Mouse (Mus musculus) heart, embryonic 12.5 days (tissue): ENCODE data around the gene Usp16. TPM values are rescaled to one million over a fixed set of nuclear protein-coding genes. Genes with fewer than 3 reads are reported as not detected.
"Not testable (repeated sequence)": the region's sequence is repeated elsewhere in the genome, so short reads cannot be mapped to it uniquely, and the experiment has no call there.

Source experiments
- ATAC-seq: fragments of 200-750 bp; cut with Nextera tagmentation; 2 replicates; pipeline ENCODE4 v1.8.0; 2017; ENCODE audit warnings: moderate TSS enrichment, moderate library complexity; ENCODE audit not compliant: insufficient number of reproducible peaks, low FRiP score
- H3K27ac ChIP-seq: fragments of 300-500 bp; sonication (generic); 2 replicates; pipeline ENCODE4 v1.5.1; 2016; ENCODE audit warnings: mild to moderate bottlenecking, moderate library complexity; ENCODE audit not compliant: poor library complexity, severe bottlenecking
- H3K27me3 ChIP-seq: fragments of 300-500 bp; sonication (generic); replicated peaks from 2 replicates; pipeline ENCODE4 v1.6.1; 2016; ENCODE audit warnings: mild to moderate bottlenecking, moderate library complexity
- H3K36me3 ChIP-seq: fragments of 300-500 bp; sonication (generic); 2 replicates; pipeline ENCODE4 v1.6.1; 2016; ENCODE audit warnings: mild to moderate bottlenecking, moderate library complexity
- H3K4me1 ChIP-seq: fragments of 300-500 bp; sonication (generic); replicated peaks from 2 replicates; pipeline ENCODE4 v1.6.1; 2016; ENCODE audit warnings: mild to moderate bottlenecking
- H3K4me2 ChIP-seq: fragments of 300-500 bp; sonication (generic); 2 replicates; pipeline ENCODE4 v1.6.1; 2016; ENCODE audit warnings: mild to moderate bottlenecking, moderate library complexity
- H3K4me3 ChIP-seq: fragments of 300-500 bp; sonication (generic); 2 replicates; pipeline ENCODE4 v1.5.1; 2016; ENCODE audit warnings: mild to moderate bottlenecking
- H3K9ac ChIP-seq: fragments of 300-500 bp; sonication (generic); 2 replicates; pipeline ENCODE4 v1.6.1; 2016; ENCODE audit warnings: mild to moderate bottlenecking, moderate library complexity
- H3K9me3 ChIP-seq: fragments of 300-500 bp; sonication (generic); replicated peaks from 2 replicates; pipeline ENCODE4 v1.6.1; 2016; ENCODE audit warnings: mild to moderate bottlenecking, moderate library complexity
- WGBS: fragments of 180-500 bp; shearing (Covaris S2); methylation state at CpG from one replicate; pipeline ENCODE4 v1.1.7; 2016; 5-methylcytosine and 5-hydroxymethylcytosine counted together
- polyA plus RNA-seq: library from polyadenylated mRNA; unstranded; fragments of >200 nt; fragmentation: Nextera tagmentation; extraction: Ambion mirVana; gene quantifications from 2 replicates; pipeline ENCODE4 v1.2.1, GENCODE M21; 2016

The Usp16 gene
- polyA plus RNA-seq, 1 experiment from 2014 or later, result 37.0 TPM

DNA sequence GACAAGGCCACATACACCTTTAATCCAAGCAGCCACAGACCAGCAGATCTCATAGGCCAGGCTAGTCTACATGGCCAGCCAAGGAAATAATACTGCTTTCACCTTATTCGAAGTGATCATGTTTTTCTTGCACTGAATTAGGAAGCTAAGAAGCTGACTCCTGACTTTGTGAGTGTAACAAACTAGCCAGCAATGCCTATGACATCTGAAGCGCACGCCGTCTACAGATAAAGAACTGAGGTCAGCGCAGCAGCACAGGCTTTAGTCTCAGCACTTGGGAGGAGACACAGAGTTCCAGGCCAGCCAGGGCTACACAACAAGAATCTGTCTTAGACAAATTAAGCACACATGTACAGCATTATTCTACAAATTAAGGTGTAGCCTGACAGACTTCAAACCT is 32.2 kb downstream of the Usp16 start:
- 93% methylated on average over 5 of the region's 5 CpGs for WGBS
- no peaks in the 10 kb centered on the region for H3K27me3 ChIP-seq
- no peak for ATAC-seq
- no peaks in the 10 kb centered on the region for H3K4me1 ChIP-seq
- no peak overlapping the region for H3K4me2 ChIP-seq
- H3K27ac ChIP-seq, result no peak overlapping the region
- H3K4me3 ChIP-seq, result no peak overlapping the region
- peaks cover 90% of the 10 kb centered on the region for H3K36me3 ChIP-seq
- H3K9me3 ChIP-seq, result no peaks in the 10 kb centered on the region
- H3K9ac ChIP-seq, result no peak overlapping the region

DNA sequence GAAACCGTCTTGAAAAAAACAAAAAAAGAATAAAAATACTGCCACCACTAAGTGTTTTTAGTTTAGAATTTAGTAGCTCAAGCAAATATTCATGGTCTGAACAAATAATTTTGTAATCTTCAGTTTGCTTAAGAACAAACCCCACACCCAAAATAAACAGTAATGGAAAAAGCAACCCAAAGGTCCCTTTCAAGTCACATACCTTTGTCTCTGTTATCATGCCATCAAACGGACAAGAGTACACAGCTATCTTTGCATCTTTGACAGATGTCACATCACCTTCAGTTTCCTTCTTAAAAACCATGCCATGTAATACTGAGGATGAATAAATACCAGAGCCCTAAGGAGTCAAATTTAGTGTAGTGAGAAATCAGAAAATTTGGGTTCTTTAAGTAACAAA is 34.1 kb downstream of the Usp16 start:
- H3K27me3 ChIP-seq, result no peaks in the 10 kb centered on the region
- no peaks in the 10 kb centered on the region for H3K9me3 ChIP-seq
- no peaks in the 10 kb centered on the region for H3K4me1 ChIP-seq
- H3K9ac ChIP-seq, result no peak overlapping the region
- H3K27ac ChIP-seq, result no peak overlapping the region
- ATAC-seq, result no peak
- no peak overlapping the region for H3K4me2 ChIP-seq
- H3K4me3 ChIP-seq, result no peak overlapping the region
- WGBS, result 71% methylated on average over 2 of the region's 2 CpGs
- peaks cover 92% of the 10 kb centered on the region for H3K36me3 ChIP-seq

DNA sequence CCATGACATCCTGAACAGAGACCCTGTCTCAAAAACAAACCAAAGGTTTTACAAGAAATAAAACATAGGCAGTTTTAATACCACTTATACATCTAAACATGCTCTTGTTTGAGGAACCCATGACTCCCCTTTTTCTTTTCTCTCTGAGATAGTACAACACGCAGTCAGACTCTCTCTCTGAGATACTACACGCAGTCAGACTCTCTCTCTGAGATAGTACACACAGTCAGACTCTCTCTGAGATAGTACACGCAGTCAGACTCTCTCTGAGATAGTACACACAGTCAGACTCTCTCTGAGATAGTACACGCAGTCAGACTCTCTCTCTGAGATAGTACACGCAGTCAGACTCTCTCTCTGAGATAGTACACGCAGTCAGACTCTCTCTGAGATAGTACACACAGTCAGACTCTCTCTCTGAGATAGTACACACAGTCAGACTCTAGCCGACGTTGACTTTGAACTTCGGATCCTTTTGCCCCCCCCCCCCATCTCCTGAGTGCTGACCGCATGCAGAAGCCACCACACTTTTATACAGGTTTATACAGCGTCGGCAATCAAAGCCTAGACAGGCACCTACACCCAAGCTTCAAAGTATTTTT is 37.8 kb downstream of the Usp16 start:
- not testable (repeated sequence) for H3K4me3 ChIP-seq, H3K27me3 ChIP-seq, H3K4me2 ChIP-seq, H3K9ac ChIP-seq, H3K9me3 ChIP-seq, H3K27ac ChIP-seq, ATAC-seq
- Histone ChIP-seq H3K36me3 (peaks cover 67% of the 10 kb centered on the region), H3K4me1 (peaks cover 15% of the 10 kb centered on the region)
- WGBS, result 93% methylated on average over 12 of the region's 12 CpGs

DNA sequence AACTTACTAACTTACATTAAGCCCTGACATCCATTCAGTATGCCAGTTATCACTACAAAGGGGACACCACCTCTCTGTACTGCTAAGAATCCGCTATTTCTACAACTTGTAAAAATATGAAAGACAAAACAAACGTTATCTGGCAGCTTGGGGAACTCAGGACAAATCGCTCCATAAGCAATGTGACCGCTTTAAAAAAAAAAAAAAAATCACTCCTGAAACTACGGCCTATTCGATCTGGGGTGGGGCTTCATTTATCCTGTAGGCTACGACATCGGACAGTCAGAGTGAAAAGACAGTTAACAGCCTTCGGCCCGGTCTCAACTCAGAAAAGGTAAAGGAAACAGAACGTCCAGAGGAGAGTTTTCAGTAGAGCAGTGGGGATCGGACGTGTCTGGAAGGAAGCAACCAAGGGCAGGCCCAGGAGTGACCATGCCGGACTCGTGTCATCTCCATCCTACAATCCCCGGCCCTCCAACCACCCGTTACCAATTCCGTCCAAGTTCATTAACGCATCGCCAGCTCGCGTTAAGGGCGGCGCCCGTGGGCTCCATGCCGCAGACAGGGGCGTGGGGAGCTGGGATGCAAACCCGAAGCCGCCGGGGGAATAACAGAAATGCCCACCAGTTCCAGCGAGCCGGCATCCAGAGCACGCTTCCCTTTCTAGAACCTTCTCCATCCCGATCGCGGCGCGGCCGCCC is 40.6 kb downstream of the Usp16 start:
- ATAC-seq, result peak; percentile 36
- H3K27me3 ChIP-seq, result no peaks in the 10 kb centered on the region
- no peaks in the 10 kb centered on the region for H3K9me3 ChIP-seq

DNA sequence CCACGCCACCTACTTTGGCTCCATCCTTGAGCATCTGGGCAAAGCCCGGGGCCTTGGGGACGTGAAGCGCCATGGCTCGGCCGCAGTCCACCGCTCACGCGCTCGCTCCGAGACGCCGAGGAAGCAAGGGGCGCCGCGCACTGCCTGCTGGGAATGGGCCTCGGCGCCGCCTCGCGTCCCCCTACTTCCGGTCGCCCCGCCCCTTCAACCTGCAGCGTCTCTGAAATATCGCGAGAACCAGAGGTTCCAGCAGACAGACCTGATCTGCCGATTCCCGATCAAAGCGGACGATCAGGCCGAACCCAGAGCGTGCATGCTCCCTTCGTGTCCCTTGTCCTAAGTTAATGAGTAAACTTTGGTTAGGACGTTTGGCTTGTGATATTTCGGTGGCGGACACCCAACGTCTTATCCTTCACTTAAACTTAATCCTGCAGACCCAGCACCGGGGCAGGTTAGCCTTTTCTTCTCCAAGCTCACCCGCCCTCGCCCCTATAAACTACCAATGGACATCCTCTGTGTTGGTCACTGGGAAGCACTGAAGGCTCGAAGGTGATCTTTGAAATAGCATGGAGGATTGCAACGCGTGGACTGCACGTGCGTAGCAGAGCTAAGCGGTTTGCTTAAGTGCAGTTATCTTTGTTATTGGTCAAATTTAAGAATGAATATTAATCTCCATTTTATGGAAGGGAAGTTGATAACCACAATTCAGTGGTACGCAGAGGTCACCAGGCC is 41.4 kb downstream of the Usp16 start, which contains the start of gene Cct8:
Gene Cct8, minus strand, starts transcription at position 158 of the 732 bp plus-strand sequence.
- ATAC-seq, result peak; percentile 96
- H3K27ac ChIP-seq, result peak within 1 kb of the TSS; percentile 78
- H3K4me3 ChIP-seq, result peak within 1 kb of the TSS; percentile 75
- no peaks in the 10 kb centered on the region for H3K27me3 ChIP-seq
- under 1% methylated on average over 48 of the region's 48 CpGs for WGBS
- H3K9ac ChIP-seq, result peak within 1 kb of the TSS; percentile 93
- peaks cover 33% of the 10 kb centered on the region for H3K36me3 ChIP-seq
- no peaks in the 10 kb centered on the region for H3K9me3 ChIP-seq
- peaks cover 21% of the 10 kb centered on the region for H3K4me1 ChIP-seq
- H3K4me2 ChIP-seq, result peak within 1 kb of the TSS; percentile 72

More for the DNA sequence above, 40.6 kb downstream of the Usp16 start:
- WGBS, result under 1% methylated on average over 39 of the region's 39 CpGs
- H3K9ac ChIP-seq, result peak overlapping the region; percentile 93
- H3K4me1 ChIP-seq, result peaks cover 18% of the 10 kb centered on the region
- H3K36me3 ChIP-seq, result peaks cover 40% of the 10 kb centered on the region
- peak overlapping the region; percentile 75 for H3K4me3 ChIP-seq
- peak overlapping the region; percentile 72 for H3K4me2 ChIP-seq
- peak overlapping the region; percentile 67 for H3K27ac ChIP-seq

DNA sequence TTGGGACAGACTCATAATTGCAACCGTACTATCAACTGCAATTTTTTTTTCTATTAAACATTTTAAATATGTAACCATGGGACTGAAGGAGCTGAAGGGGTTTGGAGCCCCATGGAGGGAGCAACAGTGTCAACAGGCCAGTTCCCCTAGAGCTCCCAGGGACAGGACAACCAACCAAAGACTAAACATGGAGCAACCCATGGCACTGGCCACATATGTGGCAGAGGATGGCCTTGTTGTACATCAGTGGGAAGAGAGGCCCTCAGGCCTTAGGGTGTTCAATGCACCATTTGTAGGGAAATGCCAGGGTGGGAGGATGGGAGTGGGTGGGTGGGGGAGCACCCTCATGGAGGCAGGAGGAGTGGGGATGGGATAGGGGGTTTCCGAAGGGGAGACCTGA is 42.2 kb downstream of the Usp16 start:
- H3K4me1 ChIP-seq, result peaks cover 30% of the 10 kb centered on the region
- no peaks in the 10 kb centered on the region for H3K27me3 ChIP-seq
- H3K4me2 ChIP-seq, result peak overlapping the region; percentile 54
- H3K4me3 ChIP-seq, result 0 out of 2 replicates have a peak overlapping the region, but pooled peaks have one; percentile 12
- H3K36me3 ChIP-seq, result peaks cover 24% of the 10 kb centered on the region
- ATAC-seq, result no peak
- WGBS, result 87% methylated on average over 2 of the region's 2 CpGs
- no peak overlapping the region for H3K27ac ChIP-seq
- no peaks in the 10 kb centered on the region for H3K9me3 ChIP-seq
- H3K9ac ChIP-seq, result no peak overlapping the region

DNA sequence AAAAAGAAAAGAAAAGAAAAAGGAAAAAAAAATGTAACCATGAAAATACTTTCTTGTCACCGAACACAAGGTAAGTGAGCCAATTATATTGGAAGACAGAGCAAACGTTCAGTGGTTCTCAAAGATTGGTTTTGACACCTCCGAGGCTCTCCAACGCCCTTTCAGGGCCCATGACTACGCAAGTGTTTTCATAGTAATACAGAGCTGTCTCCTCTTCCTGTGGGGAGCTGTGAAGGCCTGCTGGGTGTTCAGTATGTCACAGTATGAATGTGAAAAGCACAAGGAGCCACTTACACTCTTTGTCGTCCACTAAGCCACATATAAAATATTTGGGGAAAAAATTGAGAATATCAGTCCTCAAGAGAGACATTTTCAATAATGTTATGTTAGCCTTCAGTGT is 42.7 kb downstream of the Usp16 start:
- ATAC-seq, result no peak
- Histone ChIP-seq H3K36me3 (peaks cover 20% of the 10 kb centered on the region), H3K9me3 (no peaks in the 10 kb centered on the region), H3K4me3 (no peak overlapping the region), H3K27ac (no peak overlapping the region), H3K9ac (no peak overlapping the region), H3K27me3 (no peaks in the 10 kb centered on the region), H3K4me1 (peaks cover 32% of the 10 kb centered on the region), H3K4me2 (no peak overlapping the region)
- 87% methylated on average over 6 of the region's 6 CpGs for WGBS

DNA sequence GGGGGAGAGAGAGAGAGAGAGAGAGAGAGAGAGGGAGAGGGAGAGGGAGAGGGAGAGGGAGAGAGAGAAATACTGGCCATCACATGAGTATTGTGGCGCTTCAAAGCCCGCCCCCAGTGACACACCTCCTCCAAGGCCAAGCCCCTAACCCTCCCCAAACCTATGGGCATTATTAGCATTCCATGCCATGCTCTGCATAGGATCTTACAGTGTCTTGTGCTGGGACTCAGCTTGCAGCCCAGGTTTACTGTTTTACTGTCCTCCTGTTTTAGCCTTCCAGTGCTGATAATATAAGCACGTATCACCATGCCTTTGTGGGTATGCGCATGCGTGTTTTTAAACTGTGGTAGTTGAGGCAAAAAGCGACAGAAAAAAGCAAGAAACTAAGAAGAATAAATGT is 45.1 kb downstream of the Usp16 start:
- Histone ChIP-seq H3K36me3 (no peaks in the 10 kb centered on the region), H3K4me1 (peaks cover 28% of the 10 kb centered on the region), H3K9ac (0 out of 2 replicates have a peak overlapping the region, but pooled peaks have one; percentile 3), H3K27me3 (no peaks in the 10 kb centered on the region), H3K27ac (no peak overlapping the region), H3K9me3 (no peaks in the 10 kb centered on the region), H3K4me3 (no peak overlapping the region), H3K4me2 (no peak overlapping the region)
- ATAC-seq, result no peak
- WGBS, result 55% methylated on average over 6 of the region's 6 CpGs

DNA sequence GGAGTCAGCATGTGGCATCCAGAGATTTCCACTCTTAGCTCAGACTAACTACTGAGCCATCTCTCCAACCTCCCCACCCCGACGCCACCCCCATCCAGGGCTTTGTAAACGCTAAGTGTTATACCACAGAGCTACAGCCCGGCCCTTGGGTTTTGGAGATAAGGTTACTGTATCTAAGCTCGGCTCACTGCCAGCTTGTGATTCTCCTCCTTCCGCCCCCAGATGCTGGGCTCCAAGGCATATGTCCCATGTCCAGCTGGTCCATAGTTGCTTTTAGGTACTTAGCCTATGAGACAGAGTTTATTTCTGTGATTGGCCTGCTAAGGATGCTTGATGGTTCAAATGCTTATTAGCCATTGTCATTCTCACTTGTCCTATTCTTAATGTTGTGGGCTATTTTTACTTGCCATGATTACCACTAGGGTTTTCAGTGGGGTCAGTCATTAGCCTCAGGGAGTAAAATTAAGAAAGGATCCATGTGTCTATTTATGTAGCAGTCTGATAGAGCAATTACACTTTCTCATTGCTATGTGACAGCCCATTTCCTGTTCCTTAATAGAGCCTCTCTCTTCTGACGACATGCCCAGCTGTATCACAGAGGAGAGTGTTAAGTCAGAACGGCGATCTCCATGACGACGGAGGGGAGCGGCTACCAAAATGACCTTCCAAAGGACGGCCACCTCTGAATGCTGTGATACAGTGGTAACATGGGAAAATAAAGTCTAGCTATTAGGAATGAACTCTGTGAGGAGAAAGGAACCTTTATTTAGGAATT is 47.0 kb downstream of the Usp16 start:
- 14% methylated on average over 13 of the region's 13 CpGs for WGBS
- H3K36me3 ChIP-seq, result no peaks in the 10 kb centered on the region
- H3K27ac ChIP-seq, result peak overlapping the region; percentile 73
- H3K4me2 ChIP-seq, result peak overlapping the region; percentile 36
- ATAC-seq, result peak; percentile 82
- H3K4me3 ChIP-seq, result no peak overlapping the region
- H3K9ac ChIP-seq, result no peak overlapping the region
- no peaks in the 10 kb centered on the region for H3K9me3 ChIP-seq
- no peaks in the 10 kb centered on the region for H3K27me3 ChIP-seq
- H3K4me1 ChIP-seq, result peaks cover 25% of the 10 kb centered on the region

DNA sequence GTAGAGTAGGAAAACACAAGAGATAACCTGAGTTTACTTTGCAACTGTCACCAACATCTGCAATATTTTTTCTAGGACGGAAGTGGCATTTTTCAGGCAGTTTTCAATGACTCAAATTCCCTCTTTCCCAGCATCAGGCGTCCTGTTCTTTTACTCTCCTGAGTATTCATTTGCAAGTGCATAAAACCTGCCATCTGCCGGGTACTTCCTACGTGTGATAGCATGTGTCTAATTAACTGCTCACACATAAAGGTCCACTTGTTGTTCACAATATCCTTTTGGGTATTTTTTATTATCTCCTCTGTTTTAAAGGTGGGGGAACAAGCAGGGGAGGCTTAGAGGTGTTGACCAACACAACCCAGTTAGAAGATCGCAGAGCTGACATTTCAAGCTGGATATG is 57.2 kb downstream of the Usp16 start:
- Histone ChIP-seq H3K4me2 (no peak overlapping the region), H3K4me3 (no peak overlapping the region), H3K27ac (no peak overlapping the region), H3K36me3 (no peaks in the 10 kb centered on the region), H3K27me3 (no peaks in the 10 kb centered on the region), H3K9ac (no peak overlapping the region), H3K9me3 (no peaks in the 10 kb centered on the region), H3K4me1 (no peaks in the 10 kb centered on the region)
- 74% methylated on average over 5 of the region's 5 CpGs for WGBS
- no peak for ATAC-seq
